Mouse (Mus musculus) liver, embryonic 14.5 days (tissue): ENCODE measurements at regions not wholly inside any gene's neighbourhood (a gene's known extent, or its start where the extent isn't known, plus 50 kb on each side); places are given as distances from the start of the nearest gene placed in this dataset.

Experiments used
- CTCF ChIP-seq: IDR thresholded peaks from 2 replicates; pipeline ENCODE4 v1.5.1; 2016; ENCODE audit warnings: antibody characterized with exemption, low read depth, control low read depth
- EP300 ChIP-seq: IDR thresholded peaks from 2 replicates; pipeline ENCODE4 v1.6.1; 2016; ENCODE audit warnings: antibody characterized with exemption, low read depth

GRCm38 (mm10) chr8:127939284-127939985 is 419.0 kb upstream of the Nrp1 start:
- TF ChIP-seq CTCF (no peak), EP300 (no peak)
